Mouse (Mus musculus) neural tube, embryonic 12.5 days (tissue): ENCODE measurements around the gene Phf20. TPM values are rescaled to one million over a fixed set of nuclear protein-coding genes. Genes with fewer than 3 reads are reported as not detected.
A peak's percentile ranks its signal among the peaks of the same experiment; 100 is the strongest.
"Not testable (repeated sequence)": the region's sequence is repeated elsewhere in the genome, so short reads cannot be mapped to it uniquely, and the experiment has no call there.

Experiments
- ATAC-seq: fragments of 200-750 bp; cut with Nextera tagmentation; 2 replicates; pipeline ENCODE4 v1.8.0; 2017; ENCODE audit warnings: low read depth, mild to moderate bottlenecking, moderate TSS enrichment, moderate library complexity; ENCODE audit not compliant: low FRiP score
- H3K27ac ChIP-seq: fragments of 300-500 bp; sonication (generic); 2 replicates; pipeline ENCODE4 v1.5.1; 2016
- H3K27me3 ChIP-seq: fragments of 300-500 bp; sonication (generic); replicated peaks from 2 replicates; pipeline ENCODE4 v1.6.1; 2016; ENCODE audit warnings: mild to moderate bottlenecking
- H3K36me3 ChIP-seq: fragments of 300-500 bp; sonication (generic); 2 replicates; pipeline ENCODE4 v1.6.1; 2016; ENCODE audit warnings: mild to moderate bottlenecking
- H3K4me1 ChIP-seq: fragments of 300-500 bp; sonication (generic); 2 replicates; pipeline ENCODE4 v1.6.1; 2016
- H3K4me2 ChIP-seq: fragments of 300-500 bp; sonication (generic); replicated peaks from 2 replicates; pipeline ENCODE4 v1.6.1; 2016; ENCODE audit warnings: mild to moderate bottlenecking
- H3K4me3 ChIP-seq: fragments of 300-500 bp; sonication (generic); 2 replicates; pipeline ENCODE4 v1.5.1; 2016
- H3K9ac ChIP-seq: fragments of 300-500 bp; sonication (generic); 2 replicates; pipeline ENCODE4 v1.6.1; 2016; ENCODE audit warnings: mild to moderate bottlenecking
- H3K9me3 ChIP-seq: fragments of 300-500 bp; sonication (generic); 2 replicates; pipeline ENCODE4 v1.6.1; 2016; ENCODE audit warnings: mild to moderate bottlenecking
- WGBS: fragments of 180-500 bp; shearing (Covaris S2); methylation state at CpG from one replicate; pipeline ENCODE4 v1.1.7; 2016; 5-methylcytosine and 5-hydroxymethylcytosine counted together
- polyA plus RNA-seq: library from polyadenylated mRNA; unstranded; fragments of >200 nt; fragmentation: Nextera tagmentation; extraction: Ambion mirVana; gene quantifications from 2 replicates; pipeline ENCODE4 v1.2.1, GENCODE M21; 2016

Gene Phf20
- polyA plus RNA-seq, 1 experiment from 2014 or later, result 91.0 TPM

DNA sequence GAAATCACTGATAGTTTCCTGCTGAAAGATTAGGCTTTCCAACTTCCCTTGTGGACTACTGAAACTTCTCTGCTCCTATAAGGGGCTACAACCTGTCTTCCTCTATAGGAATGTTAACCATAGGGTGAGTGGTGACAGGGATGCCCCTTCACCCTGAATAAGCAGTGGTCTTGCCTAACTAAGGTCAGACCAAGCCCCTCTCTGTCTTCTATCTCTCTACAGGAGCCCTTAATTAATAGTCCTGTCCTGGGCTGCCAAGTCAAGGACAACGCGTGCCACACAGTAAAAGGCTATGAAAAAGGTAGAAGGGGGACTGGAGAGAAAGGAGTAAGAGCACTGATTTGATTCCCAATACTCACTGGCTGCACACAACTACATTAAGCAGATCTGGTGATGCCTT, 14.7 kb upstream of the Phf20 start:
- ATAC-seq, result no peak
- Histone ChIP-seq H3K4me1 (peaks cover 21% of the 10 kb centered on the region), H3K36me3 (peaks cover 15% of the 10 kb centered on the region), H3K4me2 (peak overlapping the region; percentile 61; the same call in 1 of the 2 replicates), H3K27me3 (no peaks in the 10 kb centered on the region), H3K9me3 (no peaks in the 10 kb centered on the region), H3K27ac (no peak overlapping the region), H3K9ac (no peak overlapping the region), H3K4me3 (no peak overlapping the region)
- 79% methylated on average over 2 of the region's 2 CpGs for WGBS

- H3K27me3 ChIP-seq, H3K4me3 ChIP-seq, H3K9ac ChIP-seq, H3K27ac ChIP-seq, H3K9me3 ChIP-seq, H3K4me2 ChIP-seq, ATAC-seq, H3K36me3 ChIP-seq, H3K4me1 ChIP-seq: not testable (repeated sequence)
- 87% methylated on average over 7 of the region's 7 CpGs for WGBS
Measured at GRCm38 (mm10) chr2:156189241-156189640, 7.0 kb upstream of the Phf20 start.

DNA sequence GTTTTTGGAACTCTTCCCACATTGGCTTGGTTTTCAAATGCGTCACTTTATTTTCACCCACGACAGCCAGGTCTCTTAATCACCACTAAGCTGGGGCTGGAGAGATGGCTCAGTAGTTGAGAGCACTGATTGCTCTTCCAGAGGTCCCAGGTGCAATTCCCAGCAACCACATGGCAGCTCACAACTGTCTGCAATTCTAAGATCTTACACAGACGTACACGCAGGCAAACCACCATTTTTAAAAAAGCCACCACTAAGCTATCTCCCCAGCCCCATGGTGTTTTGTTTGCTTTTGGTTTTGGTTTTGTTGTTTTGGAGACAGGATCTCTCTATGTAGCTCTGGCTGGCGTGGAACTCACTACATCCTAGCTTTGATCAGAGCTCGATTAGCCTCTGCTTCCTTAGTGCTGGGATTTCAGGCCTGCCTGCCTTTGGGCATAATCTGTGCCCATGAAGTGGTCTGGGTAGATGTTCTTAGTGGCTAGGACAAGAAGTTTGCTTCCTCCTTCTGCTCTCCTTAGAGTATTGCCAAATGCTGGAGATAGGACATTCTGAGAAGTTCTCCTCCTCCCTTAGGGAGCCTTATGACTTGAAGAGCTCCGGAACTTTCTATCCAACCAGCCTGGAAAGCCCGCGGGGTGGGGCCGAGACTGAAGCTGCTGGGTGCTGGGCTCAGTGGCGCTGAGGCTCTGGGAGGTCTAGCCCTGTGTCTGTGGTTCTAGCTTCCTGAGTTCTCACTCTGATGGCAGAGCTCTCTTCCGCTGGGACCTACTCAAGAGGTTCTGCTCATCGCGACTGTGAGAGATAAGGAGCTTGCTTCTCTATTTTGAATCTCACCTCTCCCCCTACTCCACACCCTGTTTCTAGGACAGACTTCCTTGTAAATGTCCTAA, 6.0 kb upstream of the Phf20 start:
- 88% methylated on average over 14 of the region's 14 CpGs for WGBS
- ATAC-seq, result no peak
- H3K4me3 ChIP-seq, result no peak overlapping the region
- no peaks in the 10 kb centered on the region for H3K4me1 ChIP-seq
- H3K9ac ChIP-seq, result no peak overlapping the region
- no peaks in the 10 kb centered on the region for H3K27me3 ChIP-seq
- no peaks in the 10 kb centered on the region for H3K9me3 ChIP-seq
- H3K4me2 ChIP-seq, result no peak overlapping the region
- H3K27ac ChIP-seq, result no peak overlapping the region
- H3K36me3 ChIP-seq, result no peaks in the 10 kb centered on the region

DNA sequence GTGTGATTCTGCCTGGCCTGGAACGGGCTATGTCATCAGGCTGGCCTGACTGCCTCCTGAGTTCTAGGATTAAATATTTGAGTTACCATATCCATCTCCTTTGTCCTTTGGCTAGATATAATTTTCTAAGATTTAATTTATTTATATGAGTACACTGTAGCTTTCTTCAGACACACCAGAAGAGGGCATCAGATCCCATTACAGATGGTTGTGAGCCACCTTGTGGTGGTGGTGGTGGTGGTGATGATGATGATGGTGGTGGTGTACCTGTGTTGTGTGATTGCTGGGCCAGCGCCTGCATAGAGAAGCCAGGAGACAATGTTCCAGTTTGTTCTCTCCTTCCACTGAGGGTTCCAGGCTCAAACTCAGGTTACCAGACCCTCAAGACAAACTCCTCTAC, 4.7 kb upstream of the Phf20 start:
- ATAC-seq, result no peak
- Histone ChIP-seq H3K4me2 (no peak overlapping the region), H3K36me3 (no peaks in the 10 kb centered on the region), H3K27me3 (no peaks in the 10 kb centered on the region), H3K27ac (no peak overlapping the region), H3K4me1 (0 out of 2 replicates have a peak, but pooled peaks cover 5% of the 10 kb centered on the region), H3K4me3 (no peak overlapping the region), H3K9me3 (no peaks in the 10 kb centered on the region), H3K9ac (no peak overlapping the region)
- 95% methylated on average over 2 of the region's 2 CpGs for WGBS

GRCm38 (mm10) chr2:156192068-156192467, 4.2 kb upstream of the Phf20 start:
- Histone ChIP-seq H3K27ac (no peak overlapping the region), H3K9ac (no peak overlapping the region), H3K9me3 (no peaks in the 10 kb centered on the region), H3K4me2 (no peak overlapping the region), H3K36me3 (no peaks in the 10 kb centered on the region), H3K4me3 (no peak overlapping the region), H3K27me3 (no peaks in the 10 kb centered on the region), H3K4me1 (0 out of 2 replicates have a peak, but pooled peaks cover 5% of the 10 kb centered on the region)
- no peak for ATAC-seq
- 69% methylated on average over 2 of the region's 2 CpGs for WGBS

DNA sequence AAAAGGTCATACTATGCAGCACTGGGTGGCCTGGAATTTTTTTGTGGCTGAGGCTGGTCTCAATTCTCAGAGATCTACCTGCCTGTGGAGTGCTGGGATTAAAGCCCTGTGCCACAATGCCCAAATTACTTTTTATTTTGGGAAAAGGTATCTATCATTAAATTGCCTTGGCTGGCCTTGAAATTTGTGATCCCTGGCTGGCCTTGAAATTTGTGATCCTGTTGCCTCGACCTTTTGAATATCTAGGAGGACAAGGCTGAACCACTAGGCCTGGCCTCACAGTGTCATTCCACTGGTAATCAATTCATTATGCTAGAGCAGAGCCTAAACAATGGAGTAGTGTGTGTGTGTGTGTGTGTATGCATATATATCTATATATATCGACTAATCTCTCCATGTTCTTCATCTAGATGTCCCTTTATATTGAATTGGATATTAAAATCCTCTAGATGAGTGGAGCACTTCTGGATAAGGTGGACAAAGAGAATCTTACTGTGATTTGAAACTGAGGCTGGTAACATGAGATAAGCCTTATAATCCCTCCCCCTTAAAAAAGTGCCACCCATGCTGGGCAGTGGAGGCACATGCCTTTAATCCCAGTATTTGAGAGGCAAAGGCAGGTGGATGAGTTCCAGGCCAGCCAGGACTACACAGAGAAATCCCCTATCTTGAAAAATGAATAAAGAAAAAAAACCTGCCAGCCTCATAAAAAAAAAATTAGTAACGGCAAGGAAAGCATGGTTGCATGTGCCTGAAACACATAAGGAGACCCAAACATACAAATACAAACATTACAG, 3.0 kb upstream of the Phf20 start:
- ATAC-seq, result no peak
- Histone ChIP-seq H3K4me2 (no peak overlapping the region), H3K36me3 (no peaks in the 10 kb centered on the region), H3K9me3 (no peaks in the 10 kb centered on the region), H3K9ac (no peak overlapping the region), H3K27ac (no peak overlapping the region), H3K27me3 (no peaks in the 10 kb centered on the region), H3K4me1 (peaks cover 15% of the 10 kb centered on the region), H3K4me3 (no peak overlapping the region)
- WGBS, result 81% methylated on average over 3 of the region's 3 CpGs

- H3K27me3 ChIP-seq, result no peaks in the 10 kb centered on the region
- ATAC-seq, result no peak
- H3K27ac ChIP-seq, result no peak overlapping the region
- H3K4me2 ChIP-seq, result no peak overlapping the region
- H3K9me3 ChIP-seq, result no peaks in the 10 kb centered on the region
- no peak overlapping the region for H3K4me3 ChIP-seq
- no peaks in the 10 kb centered on the region for H3K36me3 ChIP-seq
- peaks cover 25% of the 10 kb centered on the region for H3K4me1 ChIP-seq
- H3K9ac ChIP-seq, result no peak overlapping the region
Measured at GRCm38 (mm10) chr2:156194571-156194970, 1.7 kb upstream of the Phf20 start.

DNA sequence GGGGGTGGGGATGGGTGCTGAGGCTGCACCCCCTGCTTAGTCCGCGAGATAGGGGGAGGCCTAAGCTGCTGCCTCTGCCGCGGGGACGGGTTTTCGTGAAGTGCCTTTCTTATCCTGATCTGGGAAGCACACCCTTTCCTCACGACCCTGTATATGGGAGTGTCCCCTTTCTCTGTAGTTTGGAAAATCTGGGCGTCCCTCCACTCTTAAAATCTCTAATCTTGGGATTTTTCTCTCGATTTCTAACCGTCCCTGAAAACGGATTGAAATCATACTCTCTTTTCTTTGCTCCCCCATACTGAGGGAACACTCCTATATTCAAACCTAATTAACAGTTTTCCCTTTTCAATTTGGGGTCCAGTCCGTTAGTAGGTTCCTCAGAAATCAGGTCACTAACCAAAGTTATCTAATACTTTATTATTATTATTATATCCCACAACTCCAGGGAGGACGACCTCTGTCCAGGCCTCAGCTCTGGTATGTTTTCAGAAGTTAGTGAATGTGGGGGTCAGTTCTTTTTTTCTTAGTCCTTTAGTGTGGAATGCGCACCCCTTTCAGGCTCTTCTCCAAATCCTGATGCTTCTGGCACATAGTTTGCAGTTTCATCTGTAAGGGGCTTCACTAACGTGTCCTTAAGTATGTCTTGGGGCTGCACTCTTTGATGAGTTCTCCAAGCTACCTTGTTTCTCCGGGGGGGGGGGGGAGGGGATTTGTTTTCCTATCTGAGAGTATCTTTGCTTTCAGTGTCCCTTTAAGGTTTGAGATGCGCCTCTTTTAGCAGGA, 1.1 kb downstream of the Phf20 start:
- WGBS, result 6% methylated on average over 17 of the region's 17 CpGs
- H3K4me3 ChIP-seq, result peak overlapping the region; percentile 68
- H3K27me3 ChIP-seq, result no peaks in the 10 kb centered on the region
- H3K27ac ChIP-seq, result peak overlapping the region; percentile 87
- peak overlapping the region; percentile 66 for H3K4me2 ChIP-seq
- H3K36me3 ChIP-seq, result peaks cover 11% of the 10 kb centered on the region; the same call in 1 of the 2 replicates
- peak overlapping the region; percentile 77 for H3K9ac ChIP-seq
- H3K9me3 ChIP-seq, result no peaks in the 10 kb centered on the region
- H3K4me1 ChIP-seq, result peaks cover 25% of the 10 kb centered on the region
- ATAC-seq, result no peak

- no peak for ATAC-seq
- Histone ChIP-seq H3K27me3 (no peaks in the 10 kb centered on the region), H3K36me3 (peaks cover 16% of the 10 kb centered on the region; the same call in 1 of the 2 replicates), H3K27ac (no peak overlapping the region), H3K9ac (no peak overlapping the region), H3K4me3 (no peak overlapping the region), H3K4me1 (peaks cover 33% of the 10 kb centered on the region), H3K4me2 (no peak overlapping the region), H3K9me3 (no peaks in the 10 kb centered on the region)
- 73% methylated on average over 3 of the region's 3 CpGs for WGBS
Measured at GRCm38 (mm10) chr2:156199944-156200343, 3.7 kb downstream of the Phf20 start.

- Histone ChIP-seq H3K27me3 (no peaks in the 10 kb centered on the region), H3K4me2 (no peak overlapping the region), H3K9me3 (no peaks in the 10 kb centered on the region), H3K9ac (no peak overlapping the region), H3K4me3 (no peak overlapping the region), H3K27ac (no peak overlapping the region), H3K36me3 (peaks cover 17% of the 10 kb centered on the region; the same call in 1 of the 2 replicates), H3K4me1 (peaks cover 28% of the 10 kb centered on the region)
- no peak for ATAC-seq
- 97% methylated on average over 4 of the region's 4 CpGs for WGBS
Measured at GRCm38 (mm10) chr2:156201486-156201885, 5.2 kb downstream of the Phf20 start.

- no peaks in the 10 kb centered on the region for H3K9me3 ChIP-seq
- H3K27me3 ChIP-seq, result no peaks in the 10 kb centered on the region
- H3K4me3 ChIP-seq, result no peak overlapping the region
- H3K27ac ChIP-seq, result 0 out of 2 replicates have a peak overlapping the region, but pooled peaks have one; percentile 20
- WGBS, result 69% methylated on average over 3 of the region's 3 CpGs
- H3K4me2 ChIP-seq, result no peak overlapping the region
- no peak for ATAC-seq
- peaks cover 24% of the 10 kb centered on the region; the same call in 1 of the 2 replicates for H3K36me3 ChIP-seq
- no peak overlapping the region for H3K9ac ChIP-seq
- peaks cover 22% of the 10 kb centered on the region for H3K4me1 ChIP-seq
Measured at GRCm38 (mm10) chr2:156202848-156203437, 6.7 kb downstream of the Phf20 start.
